34 mouse cellular contexts compared by ENCODE assay signal in genomic region chr16:72533900-72534571, GRCm38 (mm10).
"Had no signal": no experiment of that assay in that cellular context is flagged by ENCODE, and none has a peak within 500 bp of the region (broad histone marks: within the 10 kb centered on the region; RNA-seq: fewer than 3 reads in every experiment).

No protein-coding gene starts in this region.

- H3K27me3 ChIP-seq: heart, embryonic 13.5 days; heart, embryonic 15.5 days; hindbrain, embryonic 12.5 days; hindbrain, embryonic 13.5 days; hindbrain, embryonic 15.5 days; intestine, embryonic 15.5 days; kidney, embryonic 15.5 days had no signal

- ATAC-seq: hindbrain, embryonic 16.5 days; hindbrain, postnatal 0 days; inflammation-experienced regulatory T-cells, adult 6 months; intestine, embryonic 15.5 days; intestine, embryonic 16.5 days; intestine, postnatal 0 days had no signal

- DNase-seq: heart, postnatal 10 days; heart, postnatal 14 days; heart, postnatal 36 days; heart, postnatal 4 days; kidney, adult 11 months; kidney, adult 18-20 months; kidney, adult 2 months; kidney, adult 8-10 months; kidney, adult 9 months; kidney, postnatal 10 days; kidney, postnatal 14 days; kidney, postnatal 25 days; kidney, postnatal 36 days; kidney, postnatal 4 days; layer of hippocampus, adult 9-11 months; layer of hippocampus, postnatal 36 days had no signal

- H3K9me3 ChIP-seq: heart, embryonic 10.5 days; heart, embryonic 13.5 days; heart, embryonic 15.5 days; hindbrain, embryonic 10.5 days; hindbrain, embryonic 12.5 days; hindbrain, embryonic 13.5 days; hindbrain, embryonic 15.5 days; intestine, embryonic 15.5 days; kidney, embryonic 15.5 days had no signal

- H3K9ac ChIP-seq: heart, embryonic 13.5 days; heart, embryonic 15.5 days; hindbrain, embryonic 12.5 days; hindbrain, embryonic 13.5 days; hindbrain, embryonic 14.5 days; hindbrain, embryonic 15.5 days; intestine, embryonic 15.5 days; kidney, embryonic 15.5 days had no signal

- H3K27ac ChIP-seq: heart, embryonic 10.5 days; heart, embryonic 13.5 days; heart, embryonic 15.5 days; hindbrain, embryonic 10.5 days; hindbrain, embryonic 12.5 days; hindbrain, embryonic 13.5 days; hindbrain, embryonic 14.5 days; hindbrain, embryonic 15.5 days; hindbrain, postnatal 0 days; intestine, embryonic 15.5 days; kidney, embryonic 15.5 days; kidney, postnatal 0 days; layer of hippocampus, adult 2 months had no signal

- H3K4me2 ChIP-seq: heart, embryonic 11.5 days; heart, embryonic 13.5 days; heart, embryonic 15.5 days; hindbrain, embryonic 12.5 days; hindbrain, embryonic 13.5 days; hindbrain, embryonic 14.5 days; hindbrain, embryonic 15.5 days; intestine, embryonic 15.5 days; kidney, embryonic 15.5 days had no signal

- H3K4me1 ChIP-seq: heart, embryonic 10.5 days; heart, embryonic 15.5 days; hindbrain, embryonic 10.5 days; hindbrain, embryonic 12.5 days; hindbrain, embryonic 15.5 days; intestine, embryonic 15.5 days; kidney, embryonic 15.5 days had no signal

- H3K36me3 ChIP-seq: heart, embryonic 10.5 days; heart, embryonic 13.5 days; heart, embryonic 15.5 days; hindbrain, embryonic 10.5 days; hindbrain, embryonic 12.5 days; hindbrain, embryonic 13.5 days; hindbrain, embryonic 15.5 days; intestine, embryonic 15.5 days; kidney, embryonic 15.5 days had no signal

- H3K4me3 ChIP-seq: heart, embryonic 10.5 days; heart, embryonic 13.5 days; heart, embryonic 15.5 days; hindbrain, embryonic 10.5 days; hindbrain, embryonic 12.5 days; hindbrain, embryonic 13.5 days; hindbrain, embryonic 15.5 days; intestine, embryonic 15.5 days; kidney, embryonic 15.5 days; layer of hippocampus, adult 2 months had no signal
